Mouse (Mus musculus): ENCODE data around the gene Mn1. TPM values are rescaled to one million over a fixed set of nuclear protein-coding genes. Genes with fewer than 3 reads are reported as not detected.

Mn1 gene
- polyA plus RNA-seq, 1 experiment from 2014 or later = 1.00 TPM

GRCm38 (mm10) chr5:111438336-111438735 is 21.2 kb downstream of the Mn1 start:
- no peak for DNase-seq
- Histone ChIP-seq H3K4me2 (ENCODE audit: low read depth, low read length) (no peak overlapping the region), H3K9ac (replicated peaks) (no peak overlapping the region), H3K27ac (ENCODE audit: low read depth) (no peak overlapping the region), H3K4me3 (ENCODE audit: low read depth, low read length) (no peak overlapping the region), H3K4me1 (ENCODE audit: insufficient read depth) (no peaks in the 10 kb centered on the region), H3K36me3 (replicated peaks; ENCODE audit: insufficient read depth, low read length) (no peaks in the 10 kb centered on the region), H3K27me3 (ENCODE audit: insufficient read depth, low read length) (no peaks in the 10 kb centered on the region), H3K9me3 (ENCODE audit: low read length) (no peaks in the 10 kb centered on the region)
- ATAC-seq = no peak
- WGBS (ENCODE audit: insufficient replicate concordance) = 91% methylated on average over 3 of the region's 3 CpGs
- TF ChIP-seq EP300 (IDR thresholded peaks at IDR 0.05; ENCODE audit: low read depth) (no peak), CTCF (IDR thresholded peaks at IDR 0.05; ENCODE audit: low read depth) (no peak)

- no peak overlapping the region for H3K4me3 ChIP-seq (ENCODE audit: low read depth, low read length)
These were observed 21.7 kb downstream of the Mn1 start for GRCm38 (mm10) chr5:111438821-111439220.

GRCm38 (mm10) chr5:111440264-111440663 is 23.1 kb downstream of the Mn1 start:
- H3K4me2 ChIP-seq (ENCODE audit: low read depth, low read length) = no peak overlapping the region
- 41% methylated on average over 4 of the region's 4 CpGs for WGBS (ENCODE audit: insufficient replicate concordance)
- H3K4me3 ChIP-seq (ENCODE audit: low read depth, low read length) = no peak overlapping the region
- no peak for ATAC-seq
- DNase-seq = no peak
- no peaks in the 10 kb centered on the region for H3K27me3 ChIP-seq (ENCODE audit: insufficient read depth, low read length)
- H3K4me1 ChIP-seq (ENCODE audit: insufficient read depth) = peaks cover 3% of the 10 kb centered on the region; the same call in 1 of the 2 replicates
- TF ChIP-seq EP300 (IDR thresholded peaks at IDR 0.05; ENCODE audit: low read depth) (no peak), CTCF (IDR thresholded peaks at IDR 0.05; ENCODE audit: low read depth) (no peak)
- no peak overlapping the region for H3K27ac ChIP-seq (ENCODE audit: low read depth)
- H3K9me3 ChIP-seq (ENCODE audit: low read length) = no peaks in the 10 kb centered on the region
- no peak overlapping the region for H3K9ac ChIP-seq (replicated peaks)
- no peaks in the 10 kb centered on the region for H3K36me3 ChIP-seq (replicated peaks; ENCODE audit: insufficient read depth, low read length)

More at GRCm38 (mm10) chr5:111438821-111439220, 21.7 kb downstream of the Mn1 start:
- Histone ChIP-seq H3K4me1 (ENCODE audit: insufficient read depth) (no peaks in the 10 kb centered on the region), H3K36me3 (replicated peaks; ENCODE audit: insufficient read depth, low read length) (no peaks in the 10 kb centered on the region), H3K27ac (ENCODE audit: low read depth) (no peak overlapping the region), H3K4me2 (ENCODE audit: low read depth, low read length) (no peak overlapping the region), H3K9ac (replicated peaks) (no peak overlapping the region), H3K9me3 (ENCODE audit: low read length) (no peaks in the 10 kb centered on the region), H3K27me3 (ENCODE audit: insufficient read depth, low read length) (no peaks in the 10 kb centered on the region)
- TF ChIP-seq CTCF (IDR thresholded peaks at IDR 0.05; ENCODE audit: low read depth) (no peak), EP300 (IDR thresholded peaks at IDR 0.05; ENCODE audit: low read depth) (no peak)
- 85% methylated on average over 8 of the region's 8 CpGs for WGBS (ENCODE audit: insufficient replicate concordance)
- no peak for DNase-seq
- no peak for ATAC-seq

GRCm38 (mm10) chr5:111442151-111442871 is 25.1 kb downstream of the Mn1 start:
- H3K27ac ChIP-seq (ENCODE audit: low read depth) = no peak overlapping the region
- 78% methylated on average over 11 of the region's 11 CpGs for WGBS (ENCODE audit: insufficient replicate concordance)

GRCm38 (mm10) chr5:111443636-111444035 is 26.5 kb downstream of the Mn1 start:
- Histone ChIP-seq H3K9ac (replicated peaks) (no peak overlapping the region), H3K4me3 (ENCODE audit: low read depth, low read length) (no peak overlapping the region), H3K36me3 (replicated peaks; ENCODE audit: insufficient read depth, low read length) (no peaks in the 10 kb centered on the region), H3K9me3 (ENCODE audit: low read length) (no peaks in the 10 kb centered on the region), H3K27me3 (ENCODE audit: insufficient read depth, low read length) (no peaks in the 10 kb centered on the region), H3K4me1 (ENCODE audit: insufficient read depth) (peaks cover 3% of the 10 kb centered on the region; the same call in 1 of the 2 replicates), H3K4me2 (ENCODE audit: low read depth, low read length) (no peak overlapping the region), H3K27ac (ENCODE audit: low read depth) (no peak overlapping the region)
- no peak for DNase-seq
- no peak for ATAC-seq
- WGBS (ENCODE audit: insufficient replicate concordance) = 87% methylated on average over 3 of the region's 3 CpGs
- TF ChIP-seq EP300 (IDR thresholded peaks at IDR 0.05; ENCODE audit: low read depth) (no peak), CTCF (IDR thresholded peaks at IDR 0.05; ENCODE audit: low read depth) (no peak)

More at GRCm38 (mm10) chr5:111442151-111442871, 25.1 kb downstream of the Mn1 start:
- Histone ChIP-seq H3K4me3 (ENCODE audit: low read depth, low read length) (no peak overlapping the region), H3K27me3 (ENCODE audit: insufficient read depth, low read length) (no peaks in the 10 kb centered on the region), H3K4me2 (ENCODE audit: low read depth, low read length) (no peak overlapping the region), H3K9me3 (ENCODE audit: low read length) (no peaks in the 10 kb centered on the region), H3K4me1 (ENCODE audit: insufficient read depth) (peaks cover 3% of the 10 kb centered on the region; the same call in 1 of the 2 replicates), H3K9ac (replicated peaks) (no peak overlapping the region), H3K36me3 (replicated peaks; ENCODE audit: insufficient read depth, low read length) (no peaks in the 10 kb centered on the region)
- DNase-seq (no peak), ATAC-seq (no peak)
- TF ChIP-seq CTCF (IDR thresholded peaks at IDR 0.05; ENCODE audit: low read depth) (no peak), EP300 (IDR thresholded peaks at IDR 0.05; ENCODE audit: low read depth) (no peak)

- Histone ChIP-seq H3K4me1 (ENCODE audit: insufficient read depth) (peaks cover 3% of the 10 kb centered on the region; the same call in 1 of the 2 replicates), H3K27ac (ENCODE audit: low read depth) (no peak overlapping the region), H3K9me3 (ENCODE audit: low read length) (no peaks in the 10 kb centered on the region), H3K9ac (replicated peaks) (no peak overlapping the region), H3K4me2 (ENCODE audit: low read depth, low read length) (no peak overlapping the region), H3K36me3 (replicated peaks; ENCODE audit: insufficient read depth, low read length) (no peaks in the 10 kb centered on the region), H3K27me3 (ENCODE audit: insufficient read depth, low read length) (no peaks in the 10 kb centered on the region), H3K4me3 (ENCODE audit: low read depth, low read length) (no peak overlapping the region)
- ATAC-seq (no peak), DNase-seq (no peak)
- TF ChIP-seq CTCF (IDR thresholded peaks at IDR 0.05; ENCODE audit: low read depth) (no peak), EP300 (IDR thresholded peaks at IDR 0.05; ENCODE audit: low read depth) (no peak)
- 80% methylated on average over 4 of the region's 4 CpGs for WGBS (ENCODE audit: insufficient replicate concordance)
These were observed 27.2 kb downstream of the Mn1 start for GRCm38 (mm10) chr5:111444361-111444760.

Data from liver, postnatal 0 days (tissue).